Mouse (Mus musculus): Measurements from ENCODE around the gene Ppp2r3a.

Ppp2r3a gene

DNA sequence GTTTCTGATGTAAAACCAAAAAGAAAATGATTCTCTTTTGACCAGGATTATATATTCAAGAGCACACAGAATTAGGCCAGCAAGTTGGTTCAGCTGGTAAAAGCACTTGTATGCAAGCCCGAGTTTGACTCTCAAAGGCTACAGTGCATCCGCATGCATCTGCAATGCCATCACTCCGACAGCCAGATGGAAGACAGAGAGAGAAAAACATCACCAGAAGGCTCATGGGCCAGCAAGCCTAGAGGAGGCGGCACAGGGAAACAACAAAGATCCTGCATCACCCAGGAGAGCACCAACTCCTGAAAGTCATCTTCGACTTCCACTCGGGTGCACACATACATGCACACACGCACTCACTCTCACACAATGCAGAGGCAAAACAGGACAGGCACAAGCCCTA, 4.1 kb downstream of the Ppp2r3a start:
- peaks cover 13% of the 10 kb centered on the region for H3K27me3 ChIP-seq (ENCODE audit: insufficient read depth, low read length)
- H3K36me3 ChIP-seq (ENCODE audit: insufficient read depth, low read length): no peaks in the 10 kb centered on the region
- H3K4me3 ChIP-seq (replicated peaks; ENCODE audit: low read length): no peak overlapping the region
- TF ChIP-seq POU5F1 (IDR thresholded peaks at IDR 0.05; ENCODE audit: borderline replicate concordance, low read length) (no peak), CTCF (conservative IDR thresholded peaks at IDR 0.05; ENCODE audit: low read length) (no peak), NANOG (IDR thresholded peaks at IDR 0.05; ENCODE audit: borderline replicate concordance, low read length) (no peak)
- no peaks in the 10 kb centered on the region for H3K9me3 ChIP-seq (ENCODE audit: low read length)
- peaks cover 13% of the 10 kb centered on the region; the same call in 1 of the 2 replicates for H3K4me1 ChIP-seq (replicated peaks; ENCODE audit: low read depth, low read length)

GRCm38 (mm10) chr9:101245493-101245892, 6.1 kb downstream of the Ppp2r3a start:
- H3K4me3 ChIP-seq (replicated peaks; ENCODE audit: low read length): no peak overlapping the region
- H3K36me3 ChIP-seq (ENCODE audit: insufficient read depth, low read length): no peaks in the 10 kb centered on the region
- peaks cover 12% of the 10 kb centered on the region for H3K27me3 ChIP-seq (ENCODE audit: insufficient read depth, low read length)
- peaks cover 4% of the 10 kb centered on the region; the same call in 1 of the 2 replicates for H3K4me1 ChIP-seq (replicated peaks; ENCODE audit: low read depth, low read length)
- H3K9me3 ChIP-seq (ENCODE audit: low read length): no peaks in the 10 kb centered on the region
- TF ChIP-seq POU5F1 (IDR thresholded peaks at IDR 0.05; ENCODE audit: borderline replicate concordance, low read length) (no peak), NANOG (IDR thresholded peaks at IDR 0.05; ENCODE audit: borderline replicate concordance, low read length) (no peak), CTCF (conservative IDR thresholded peaks at IDR 0.05; ENCODE audit: low read length) (no peak)

DNA sequence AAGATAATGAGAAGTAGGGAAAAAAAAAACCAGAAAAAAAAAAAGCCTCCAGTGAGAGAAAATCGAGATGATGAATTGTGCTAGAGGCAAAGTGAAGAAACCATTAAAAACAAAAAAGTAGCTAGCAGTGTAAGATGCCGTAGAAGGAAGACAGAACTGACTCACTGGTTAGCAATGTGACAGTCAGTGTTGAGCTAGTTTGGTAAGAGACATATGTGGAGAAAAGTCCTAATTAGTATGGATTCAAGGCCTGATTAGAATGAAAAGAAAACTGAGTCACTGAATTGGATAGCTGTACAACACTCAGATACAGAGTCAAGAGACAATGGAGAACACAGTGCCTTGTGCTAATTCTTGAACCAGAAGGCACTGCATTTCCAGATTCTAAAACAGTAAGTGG, 7.9 kb downstream of the Ppp2r3a start:
- H3K36me3 ChIP-seq (ENCODE audit: insufficient read depth, low read length): no peaks in the 10 kb centered on the region
- H3K9me3 ChIP-seq (ENCODE audit: low read length): no peaks in the 10 kb centered on the region
- no peaks in the 10 kb centered on the region for H3K27me3 ChIP-seq (ENCODE audit: insufficient read depth, low read length)
- TF ChIP-seq NANOG (IDR thresholded peaks at IDR 0.05; ENCODE audit: borderline replicate concordance, low read length): no peak
- no peak for TF ChIP-seq CTCF (conservative IDR thresholded peaks at IDR 0.05; ENCODE audit: low read length)
- TF ChIP-seq POU5F1 (IDR thresholded peaks at IDR 0.05; ENCODE audit: borderline replicate concordance, low read length): no peak
- no peaks in the 10 kb centered on the region for H3K4me1 ChIP-seq (replicated peaks; ENCODE audit: low read depth, low read length)
- H3K4me3 ChIP-seq (replicated peaks; ENCODE audit: low read length): no peak overlapping the region

DNA sequence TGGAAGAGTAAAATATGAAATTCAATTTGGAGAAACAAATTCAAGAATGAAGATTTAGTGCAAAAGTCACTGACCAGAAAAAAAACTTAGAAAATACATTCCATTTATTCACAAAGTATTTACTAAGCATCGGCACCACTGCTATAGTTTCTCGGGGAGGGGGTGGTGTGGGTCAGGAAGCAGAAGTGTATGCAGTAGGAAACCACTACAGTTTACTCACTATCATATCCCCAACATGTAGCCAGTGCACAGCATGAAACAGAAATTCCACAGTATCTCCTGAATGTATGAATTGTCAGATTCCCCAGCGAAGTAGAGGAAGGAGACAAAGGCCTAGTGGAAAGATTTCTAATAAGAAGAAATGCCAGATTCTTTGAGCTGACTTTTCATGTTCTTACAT, 11.4 kb downstream of the Ppp2r3a start:
- Histone ChIP-seq H3K9me3 (ENCODE audit: low read length) (no peaks in the 10 kb centered on the region), H3K36me3 (ENCODE audit: insufficient read depth, low read length) (no peaks in the 10 kb centered on the region), H3K4me1 (replicated peaks; ENCODE audit: low read depth, low read length) (no peaks in the 10 kb centered on the region), H3K27me3 (ENCODE audit: insufficient read depth, low read length) (no peaks in the 10 kb centered on the region), H3K4me3 (replicated peaks; ENCODE audit: low read length) (no peak overlapping the region)
- TF ChIP-seq CTCF (conservative IDR thresholded peaks at IDR 0.05; ENCODE audit: low read length) (no peak), POU5F1 (IDR thresholded peaks at IDR 0.05; ENCODE audit: borderline replicate concordance, low read length) (no peak), NANOG (IDR thresholded peaks at IDR 0.05; ENCODE audit: borderline replicate concordance, low read length) (no peak)

DNA sequence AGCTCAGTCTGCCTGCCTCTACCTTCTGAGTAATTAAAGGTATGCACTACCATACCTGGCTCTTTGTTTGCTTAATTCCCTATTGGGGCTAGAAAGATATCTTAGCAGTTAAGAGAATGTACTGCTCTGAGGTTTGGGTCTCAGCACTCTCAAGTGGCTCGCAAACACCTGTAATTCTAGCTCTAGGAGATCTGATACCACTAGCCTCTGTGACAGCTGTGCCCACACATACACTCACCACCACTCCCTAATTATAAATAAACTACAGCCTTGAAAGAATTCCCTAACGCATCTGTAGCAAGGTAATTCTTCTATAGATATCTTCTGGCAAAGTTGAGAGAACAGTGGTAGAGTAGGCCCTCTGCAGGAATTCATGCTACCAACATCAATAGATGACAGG, 15.8 kb downstream of the Ppp2r3a start:
- H3K27me3 ChIP-seq (ENCODE audit: insufficient read depth, low read length): no peaks in the 10 kb centered on the region
- H3K36me3 ChIP-seq (ENCODE audit: insufficient read depth, low read length): no peaks in the 10 kb centered on the region
- no peaks in the 10 kb centered on the region for H3K4me1 ChIP-seq (replicated peaks; ENCODE audit: low read depth, low read length)
- TF ChIP-seq NANOG (IDR thresholded peaks at IDR 0.05; ENCODE audit: borderline replicate concordance, low read length): no peak
- TF ChIP-seq CTCF (conservative IDR thresholded peaks at IDR 0.05; ENCODE audit: low read length): no peak
- TF ChIP-seq POU5F1 (IDR thresholded peaks at IDR 0.05; ENCODE audit: borderline replicate concordance, low read length): no peak
- no peaks in the 10 kb centered on the region for H3K9me3 ChIP-seq (ENCODE audit: low read length)
- no peak overlapping the region for H3K4me3 ChIP-seq (replicated peaks; ENCODE audit: low read length)

DNA sequence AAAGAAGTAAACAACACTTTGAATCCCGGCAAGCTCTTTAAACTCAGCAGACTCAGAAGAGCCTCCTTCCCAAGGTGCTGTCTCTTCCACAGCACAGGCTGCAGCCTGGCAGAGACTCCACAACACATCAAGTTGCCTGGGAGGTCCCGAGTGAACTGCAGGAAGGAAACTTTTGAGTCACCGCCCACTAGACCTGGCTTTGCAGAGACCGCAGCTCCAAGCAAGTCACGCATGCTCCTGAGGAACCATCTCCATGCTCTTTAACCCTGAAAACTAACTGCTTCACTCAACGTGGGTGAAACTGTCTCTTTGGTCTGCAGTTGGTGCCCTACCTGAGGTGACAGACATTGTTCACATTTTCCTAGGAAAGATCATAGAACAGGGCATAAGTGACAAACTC, 19.6 kb downstream of the Ppp2r3a start:
- no peaks in the 10 kb centered on the region for H3K4me1 ChIP-seq (replicated peaks; ENCODE audit: low read depth, low read length)
- H3K4me3 ChIP-seq (replicated peaks; ENCODE audit: low read length): no peak overlapping the region
- H3K36me3 ChIP-seq (ENCODE audit: insufficient read depth, low read length): no peaks in the 10 kb centered on the region
- no peaks in the 10 kb centered on the region for H3K27me3 ChIP-seq (ENCODE audit: insufficient read depth, low read length)
- TF ChIP-seq POU5F1 (IDR thresholded peaks at IDR 0.05; ENCODE audit: borderline replicate concordance, low read length) (no peak), CTCF (conservative IDR thresholded peaks at IDR 0.05; ENCODE audit: low read length) (no peak), NANOG (IDR thresholded peaks at IDR 0.05; ENCODE audit: borderline replicate concordance, low read length) (no peak)
- H3K9me3 ChIP-seq (ENCODE audit: low read length): no peaks in the 10 kb centered on the region

- no peaks in the 10 kb centered on the region for H3K9me3 ChIP-seq (ENCODE audit: low read length)
- TF ChIP-seq NANOG (IDR thresholded peaks at IDR 0.05; ENCODE audit: borderline replicate concordance, low read length): no peak
- TF ChIP-seq POU5F1 (IDR thresholded peaks at IDR 0.05; ENCODE audit: borderline replicate concordance, low read length): no peak
- TF ChIP-seq CTCF (conservative IDR thresholded peaks at IDR 0.05; ENCODE audit: low read length): no peak
- no peak overlapping the region for H3K4me3 ChIP-seq (replicated peaks; ENCODE audit: low read length)
- no peaks in the 10 kb centered on the region for H3K4me1 ChIP-seq (replicated peaks; ENCODE audit: low read depth, low read length)
- no peaks in the 10 kb centered on the region for H3K27me3 ChIP-seq (ENCODE audit: insufficient read depth, low read length)
- no peaks in the 10 kb centered on the region for H3K36me3 ChIP-seq (ENCODE audit: insufficient read depth, low read length)
Measured at GRCm38 (mm10) chr9:101230028-101230427, 21.6 kb downstream of the Ppp2r3a start.

DNA sequence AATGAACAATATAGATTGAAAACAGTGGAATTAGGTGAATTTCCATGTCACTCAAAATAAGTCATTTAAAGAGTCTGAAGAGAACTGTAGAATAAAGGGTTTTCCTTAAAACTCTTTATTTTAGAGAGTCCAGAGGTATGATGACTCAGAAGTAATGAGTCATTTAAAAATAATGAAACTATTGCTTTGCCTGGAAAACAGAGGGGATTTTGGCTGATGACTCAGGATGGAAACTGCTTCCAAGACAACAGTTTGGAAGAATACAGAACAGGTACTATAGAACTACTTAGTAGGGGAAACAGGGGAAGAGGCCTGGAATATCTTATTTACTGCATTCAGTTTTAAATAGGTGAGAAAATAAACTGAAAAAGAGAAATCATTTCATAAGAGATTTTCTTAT, 22.7 kb downstream of the Ppp2r3a start:
- H3K9me3 ChIP-seq (ENCODE audit: low read length): no peaks in the 10 kb centered on the region
- H3K27me3 ChIP-seq (ENCODE audit: insufficient read depth, low read length): no peaks in the 10 kb centered on the region
- H3K4me1 ChIP-seq (replicated peaks; ENCODE audit: low read depth, low read length): no peaks in the 10 kb centered on the region
- TF ChIP-seq POU5F1 (IDR thresholded peaks at IDR 0.05; ENCODE audit: borderline replicate concordance, low read length) (no peak), NANOG (IDR thresholded peaks at IDR 0.05; ENCODE audit: borderline replicate concordance, low read length) (no peak), CTCF (conservative IDR thresholded peaks at IDR 0.05; ENCODE audit: low read length) (no peak)
- H3K4me3 ChIP-seq (replicated peaks; ENCODE audit: low read length): no peak overlapping the region
- H3K36me3 ChIP-seq (ENCODE audit: insufficient read depth, low read length): no peaks in the 10 kb centered on the region

DNA sequence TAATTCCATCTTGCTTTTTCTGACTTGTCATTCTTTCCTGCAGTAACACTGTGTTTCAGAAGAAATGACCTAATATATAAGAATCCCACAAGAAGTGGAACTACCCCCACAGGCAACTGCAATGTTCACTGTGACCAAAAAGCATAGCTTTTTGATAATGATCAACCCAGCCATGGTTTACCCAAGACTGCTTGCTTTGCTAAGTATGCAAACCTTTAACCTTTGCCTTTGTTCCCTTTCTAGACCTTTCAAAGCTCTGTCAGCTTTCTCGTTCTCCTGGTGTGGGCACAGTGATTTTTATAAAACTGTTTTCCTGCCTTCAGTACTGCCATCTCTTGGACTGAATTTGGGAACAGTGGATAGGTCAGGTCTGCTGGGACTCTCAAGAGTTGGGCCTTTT, 43.6 kb downstream of the Ppp2r3a start:
- TF ChIP-seq CTCF (conservative IDR thresholded peaks at IDR 0.05; ENCODE audit: low read length) (no peak), NANOG (IDR thresholded peaks at IDR 0.05; ENCODE audit: borderline replicate concordance, low read length) (no peak), POU5F1 (IDR thresholded peaks at IDR 0.05; ENCODE audit: borderline replicate concordance, low read length) (no peak)
- no peaks in the 10 kb centered on the region for H3K4me1 ChIP-seq (replicated peaks; ENCODE audit: low read depth, low read length)

More for the DNA sequence above, 43.6 kb downstream of the Ppp2r3a start:
- H3K9me3 ChIP-seq (ENCODE audit: low read length): no peaks in the 10 kb centered on the region
- H3K27me3 ChIP-seq (ENCODE audit: insufficient read depth, low read length): no peaks in the 10 kb centered on the region
- H3K4me3 ChIP-seq (replicated peaks; ENCODE audit: low read length): no peak overlapping the region
- H3K36me3 ChIP-seq (ENCODE audit: insufficient read depth, low read length): no peaks in the 10 kb centered on the region

Data from E14TG2a.4 (cell line).